In the genomic region with DNA sequence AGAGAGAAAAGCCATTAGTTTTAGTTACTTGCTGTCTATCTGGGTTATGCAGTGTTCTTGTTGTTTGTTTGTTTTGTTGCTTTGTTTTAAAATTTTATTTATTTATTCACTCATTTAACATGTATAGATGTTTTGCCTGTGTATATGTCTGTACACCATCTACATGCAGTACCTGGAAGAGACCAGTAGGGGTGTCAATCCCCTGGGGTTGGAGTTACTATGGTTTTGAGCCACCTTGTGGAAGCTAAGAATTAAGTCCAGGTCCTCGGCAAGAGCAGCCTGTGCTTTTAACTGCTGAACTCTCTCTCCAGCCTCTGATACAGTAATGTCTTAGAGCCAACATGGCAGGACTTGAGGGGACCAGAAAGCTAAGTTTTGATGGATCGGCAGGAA, we compare ENCODE assay signal across 11 mouse cellular contexts. TPM values are rescaled to one million over a fixed set of nuclear protein-coding genes. Genes with fewer than 3 reads are reported as not detected.
A peak's percentile ranks its signal among the peaks of the same experiment; 100 is the strongest.
DNase-seq lines count a peak whose midpoint lies in the region; ATAC-seq and TF ChIP-seq lines count a peak whose summit lies in the region.
"Had no signal": no experiment of that assay in that cellular context is flagged by ENCODE, and none has a peak within 500 bp of the region (broad histone marks: within the 10 kb centered on the region; RNA-seq: fewer than 3 reads in every experiment).

No protein-coding gene starts in this region.

- H3K27ac ChIP-seq in hindbrain, postnatal 0 days = no peak overlapping the region
- H3K27ac ChIP-seq in hindbrain, embryonic 16.5 days (ENCODE audit: low read depth, low read length) = no peak overlapping the region
- peak overlapping the region; percentile 73; the same call in 1 of the 2 replicates for H3K27ac ChIP-seq in embryonic facial prominence, embryonic 10.5 days (replicated peaks)
- H3K27ac ChIP-seq in limb, embryonic 15.5 days = peak overlapping the region; percentile 72; the same call in 1 of the 2 replicates
- H3K27ac ChIP-seq: heart, embryonic 15.5 days had no signal

- no peak for ATAC-seq in hindbrain, postnatal 0 days
- no peak for ATAC-seq in hindbrain, embryonic 16.5 days
- no peak for ATAC-seq in limb, embryonic 15.5 days (ENCODE audit: insufficient number of reproducible peaks, low FRiP score, low TSS enrichment, low read depth)

- H3K27me3 ChIP-seq in hindbrain, postnatal 0 days (ENCODE audit: insufficient read depth, low read length) = no peaks in the 10 kb centered on the region
- no peaks in the 10 kb centered on the region for H3K27me3 ChIP-seq in hindbrain, embryonic 16.5 days (replicated peaks; ENCODE audit: control insufficient read depth, insufficient read depth, low read length)
- peaks cover 30% of the 10 kb centered on the region for H3K27me3 ChIP-seq in E14TG2a.4 (ENCODE audit: insufficient read depth, low read length)
- H3K27me3 ChIP-seq in embryonic facial prominence, embryonic 10.5 days (replicated peaks; ENCODE audit: low read depth, poor library complexity, severe bottlenecking) = peaks cover 25% of the 10 kb centered on the region; the same call in 1 of the 2 replicates
- no peaks in the 10 kb centered on the region for H3K27me3 ChIP-seq in limb, embryonic 15.5 days
- H3K27me3 ChIP-seq: heart, embryonic 15.5 days had no signal

- 83% methylated on average over 2 of the region's 2 CpGs for WGBS in hindbrain, postnatal 0 days
- WGBS in hindbrain, embryonic 16.5 days = 91% methylated on average over 2 of the region's 2 CpGs
- 89% methylated on average over 2 of the region's 2 CpGs for WGBS in embryonic facial prominence, embryonic 10.5 days
- WGBS in limb, embryonic 15.5 days = 88% methylated on average over 2 of the region's 2 CpGs

- peak; percentile 61 for TF ChIP-seq CTCF in hindbrain, postnatal 0 days (IDR thresholded peaks at IDR 0.05; ENCODE audit: low read depth)
- peak; percentile 80 for TF ChIP-seq CTCF in E14TG2a.4 (conservative IDR thresholded peaks at IDR 0.05; ENCODE audit: low read length)

- no peaks in the 10 kb centered on the region for H3K9me3 ChIP-seq in hindbrain, postnatal 0 days (ENCODE audit: low read length)
- H3K9me3 ChIP-seq in hindbrain, embryonic 16.5 days (ENCODE audit: control insufficient read depth, low read length) = no peaks in the 10 kb centered on the region
- H3K9me3 ChIP-seq in E14TG2a.4 (ENCODE audit: low read length) = no peaks in the 10 kb centered on the region
- H3K9me3 ChIP-seq in embryonic facial prominence, embryonic 10.5 days = 0 out of 2 replicates have a peak, but pooled peaks cover 2% of the 10 kb centered on the region
- H3K9me3 ChIP-seq in limb, embryonic 15.5 days = no peaks in the 10 kb centered on the region
- H3K9me3 ChIP-seq: heart, embryonic 15.5 days had no signal

- DNase-seq in hindbrain, postnatal 0 days (ENCODE audit: low spot score) = no peak
- no peak for DNase-seq in embryonic facial prominence, embryonic 10.5 days (ENCODE audit: low spot score)
- no peak for DNase-seq in cerebellum, adult 9-11 months
- no peak for DNase-seq in left cerebral cortex, postnatal 4 days
- no peak for DNase-seq in layer of hippocampus, postnatal 10 days (ENCODE audit: low spot score in 2 of 2)
- DNase-seq: kidney, adult 9 months had no signal

- no peaks in the 10 kb centered on the region for H3K4me1 ChIP-seq in hindbrain, postnatal 0 days (ENCODE audit: insufficient read depth, low read length)
- no peaks in the 10 kb centered on the region; the same call in 1 of the 2 replicates for H3K4me1 ChIP-seq in hindbrain, embryonic 16.5 days (ENCODE audit: control insufficient read depth, insufficient read depth, low read depth, low read length)
- peaks cover 15% of the 10 kb centered on the region for H3K4me1 ChIP-seq in E14TG2a.4 (replicated peaks; ENCODE audit: low read depth, low read length)
- peaks cover 18% of the 10 kb centered on the region for H3K4me1 ChIP-seq in embryonic facial prominence, embryonic 10.5 days
- H3K4me1 ChIP-seq in limb, embryonic 15.5 days = peaks cover 16% of the 10 kb centered on the region
- H3K4me1 ChIP-seq: heart, embryonic 15.5 days had no signal

- intact Hi-C loops in left cerebral cortex, postnatal 4 days (cut with DNase I) = no loop called here

- no peak overlapping the region for H3K4me3 ChIP-seq in hindbrain, postnatal 0 days (ENCODE audit: low read length)
- H3K4me3 ChIP-seq in hindbrain, embryonic 16.5 days (ENCODE audit: low read length) = no peak overlapping the region
- H3K4me3 ChIP-seq in E14TG2a.4 (replicated peaks; ENCODE audit: low read length) = no peak overlapping the region
- H3K4me3 ChIP-seq in embryonic facial prominence, embryonic 10.5 days = no peak overlapping the region
- H3K4me3 ChIP-seq in limb, embryonic 15.5 days = no peak overlapping the region
- H3K4me3 ChIP-seq: heart, embryonic 15.5 days had no signal

- no peak overlapping the region for H3K9ac ChIP-seq in hindbrain, postnatal 0 days (replicated peaks; ENCODE audit: low read length)
- H3K9ac ChIP-seq in hindbrain, embryonic 16.5 days (ENCODE audit: low read depth, low read length) = no peak overlapping the region
- H3K9ac ChIP-seq in limb, embryonic 15.5 days = no peak overlapping the region
- H3K9ac ChIP-seq: heart, embryonic 15.5 days had no signal

- H3K4me2 ChIP-seq in hindbrain, postnatal 0 days (ENCODE audit: low read depth, low read length) = no peak overlapping the region
- no peak overlapping the region for H3K4me2 ChIP-seq in hindbrain, embryonic 16.5 days (ENCODE audit: low read length)
- no peak overlapping the region for H3K4me2 ChIP-seq in limb, embryonic 15.5 days
- H3K4me2 ChIP-seq: heart, embryonic 15.5 days; liver, embryonic 11.5 days had no signal

- H3K36me3 ChIP-seq in hindbrain, postnatal 0 days (ENCODE audit: insufficient read depth, low read length) = no peaks in the 10 kb centered on the region
- H3K36me3 ChIP-seq in hindbrain, embryonic 16.5 days (ENCODE audit: control insufficient read depth, insufficient read depth, low read length) = no peaks in the 10 kb centered on the region
- no peaks in the 10 kb centered on the region for H3K36me3 ChIP-seq in E14TG2a.4 (ENCODE audit: insufficient read depth, low read length)
- H3K36me3 ChIP-seq in embryonic facial prominence, embryonic 10.5 days (replicated peaks) = no peaks in the 10 kb centered on the region
- no peaks in the 10 kb centered on the region for H3K36me3 ChIP-seq in limb, embryonic 15.5 days
- H3K36me3 ChIP-seq: heart, embryonic 15.5 days had no signal

RNA-seq across cellular contexts. Expression of gene Brd7, which starts 21.2 kb away (rescaled TPM):
- 12.6 and 15.5 TPM in 2 replicates for total RNA-seq in hindbrain, postnatal 0 days (2014; rRNA removed)
- 57.8 and 65.5 TPM in 2 replicates for polyA plus RNA-seq in hindbrain, postnatal 0 days (2015; fragmentation: Nextera tagmentation; extraction: Ambion mirVana)
- polyA plus RNA-seq in hindbrain, embryonic 16.5 days (2015; fragmentation: Nextera tagmentation; extraction: Ambion mirVana) = 37.6 and 58.2 TPM in 2 replicates
- polyA plus RNA-seq in embryonic facial prominence, embryonic 10.5 days (2016; fragmentation: Nextera tagmentation; extraction: Ambion mirVana) = 86.5 and 88.8 TPM in 2 replicates
- polyA plus RNA-seq in limb, embryonic 15.5 days (2015; fragmentation: Nextera tagmentation; extraction: Ambion mirVana) = 54.4 and 63.2 TPM in 2 replicates
- total RNA-seq in left cerebral cortex, postnatal 4 days (2021) = 10 to 100 TPM; 63.8 to 76.9 TPM
- 10 to 100 TPM; 63.4 to 68.8 TPM for total RNA-seq in layer of hippocampus, postnatal 10 days (2021)

Comparison
In these comparisons a context has a peak if more than half of its experiments do, and no peak if none do; other contexts are left out.
1. H3K27ac ChIP-seq: peak in embryonic facial prominence, embryonic 10.5 days (single experiment) and limb, embryonic 15.5 days (single experiment); none in hindbrain, postnatal 0 days (single experiment) and hindbrain, embryonic 16.5 days (single experiment).